Mouse (Mus musculus): ENCODE results near the gene Hyal2.

Gene Hyal2

GRCm38 (mm10) chr9:107608741-107609432 lies 41.1 kb downstream of the Hyal2 start, which contains the start of gene Sema3b:
Sema3b (minus strand) TSS chr9:107609229.
- in situ Hi-C loops (cut with MboI, MseI) = loop anchor here (5.0 kb wide), 2 partner anchors 33 to 68 kb away; partner anchors contain the start of gene Gnat1

GRCm38 (mm10) chr9:107609433-107609830 lies 41.7 kb downstream of the Hyal2 start:
- in situ Hi-C loops (cut with MboI, MseI) = loop anchor here (5.0 kb wide), 2 partner anchors 33 to 68 kb away; partner anchors contain the start of gene Gnat1

- in situ Hi-C loops (cut with MboI, MseI) = no loop called here
These were observed 43.9 kb downstream of the Hyal2 start for GRCm38 (mm10) chr9:107611456-107612190.

GRCm38 (mm10) chr9:107612191-107612944 lies 44.6 kb downstream of the Hyal2 start:
- in situ Hi-C loops (cut with MboI, MseI) = no loop called here

- in situ Hi-C loops (cut with MboI, MseI) = no loop called here
These were observed 45.3 kb downstream of the Hyal2 start for GRCm38 (mm10) chr9:107612945-107613569.

- in situ Hi-C loops (cut with MboI, MseI) = no loop called here
These were observed 47.3 kb downstream of the Hyal2 start for GRCm38 (mm10) chr9:107615035-107615434.

GRCm38 (mm10) chr9:107617461-107617860 lies 49.7 kb downstream of the Hyal2 start:
- in situ Hi-C loops (cut with MboI, MseI) = no loop called here

GRCm38 (mm10) chr9:107618098-107618497 lies 50.4 kb downstream of the Hyal2 start:
- in situ Hi-C loops (cut with MboI, MseI) = no loop called here

- in situ Hi-C loops (cut with MboI, MseI) = no loop called here
These were observed 51.2 kb downstream of the Hyal2 start for GRCm38 (mm10) chr9:107618778-107619545.

GRCm38 (mm10) chr9:107619546-107619879 lies 51.8 kb downstream of the Hyal2 start:
- in situ Hi-C loops (cut with MboI, MseI) = no loop called here

- in situ Hi-C loops (cut with MboI, MseI) = no loop called here
These were observed 53.2 kb downstream of the Hyal2 start for GRCm38 (mm10) chr9:107620954-107621353.

All from T-helper 2 cell (primary cell).